Mouse (Mus musculus): ENCODE measurements around the gene Hic1.

- TF ChIP-seq ZC3H11A (IDR thresholded peaks at IDR 0.05; ENCODE audit: borderline replicate concordance, low read depth, low read length), result no peak
- no peak for TF ChIP-seq CHD2 (IDR thresholded peaks at IDR 0.05; ENCODE audit: low read depth, low read length)
- TF ChIP-seq ZNF384 (IDR thresholded peaks at IDR 0.05; ENCODE audit: low read depth, low read length), result peak; percentile 73; the same call in 1 of the 2 replicates
- no peak for TF ChIP-seq HCFC1 (IDR thresholded peaks at IDR 0.05; ENCODE audit: borderline replicate concordance, insufficient read depth, low read length)
- no peak for TF ChIP-seq MAFK (IDR thresholded peaks at IDR 0.05; ENCODE audit: insufficient read depth, low read depth, low read length)
Observed at GRCm38 (mm10) chr11:75145841-75146240, 23.5 kb downstream of the Hic1 start.
